Mouse (Mus musculus) B cell, adult (primary cell): Measurements from ENCODE around the gene Irf2bpl. TPM values are rescaled to one million over a fixed set of nuclear protein-coding genes. Genes with fewer than 3 reads are reported as not detected.

Experiments used
- total RNA-seq: library from RNA; stranded (reverse); gene quantifications from 4 replicates; pipeline ENCODE4 v1.2.4, GENCODE M21; 2023; ENCODE audit not compliant: inconsistent age

Gene Irf2bpl
- total RNA-seq: 47.0 to 50.7 TPM (median 49.3 TPM) in 4 replicates

DNA sequence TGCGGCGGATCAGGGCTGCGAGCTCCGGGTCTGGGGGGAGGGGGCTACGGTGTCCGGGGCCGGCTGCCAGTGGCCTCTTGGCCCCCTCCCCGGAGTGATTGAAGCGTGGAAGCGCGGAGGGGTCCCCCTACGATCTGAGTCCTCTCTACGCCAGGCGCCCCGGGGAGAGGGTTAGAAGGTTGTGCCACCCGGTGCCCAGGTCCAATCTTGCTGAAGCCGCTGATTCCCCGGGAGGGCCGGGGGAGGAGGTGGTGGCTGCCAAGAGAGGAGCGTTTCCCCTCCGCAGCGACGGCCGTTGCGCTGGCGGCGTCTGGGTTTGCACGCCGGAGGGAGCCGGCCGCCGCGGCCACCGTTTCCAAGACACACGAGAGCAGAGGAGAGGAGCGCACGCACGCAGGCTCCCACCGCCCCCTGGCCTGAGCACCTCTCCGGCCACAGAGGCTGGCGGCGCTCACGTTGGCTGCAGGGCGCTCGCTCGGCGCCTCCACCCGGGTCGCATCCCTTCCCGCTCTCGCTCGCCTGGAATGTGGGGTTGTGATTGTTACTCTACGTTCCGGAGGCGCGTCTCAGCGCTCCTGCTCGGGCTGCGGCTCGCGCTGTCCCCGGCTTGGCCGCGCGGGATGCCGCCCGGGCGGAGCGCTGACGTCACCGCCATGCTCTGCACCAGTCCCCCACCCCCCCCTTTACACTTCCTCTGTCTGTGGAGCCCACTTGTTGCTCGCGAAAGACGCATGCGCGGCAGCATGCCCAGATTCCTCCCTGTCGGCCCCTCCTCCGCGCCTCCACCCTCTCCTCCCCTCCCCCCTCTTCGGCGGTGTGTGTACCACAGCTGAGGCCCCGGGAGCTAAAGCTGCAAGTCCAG lies at the start of gene Irf2bpl:
TSS of gene Irf2bpl (minus strand) at position 602 of the 862 bp plus-strand sequence.

Other genes with a start within 250 kb of the Irf2bpl start
- not detected in 4 replicates for gene Vash1, start 206.1 kb downstream of the Irf2bpl start, total RNA-seq
- gene Angel1, start 158.3 kb downstream of the Irf2bpl start, total RNA-seq: 8.9 to 10.6 TPM (median 9.9 TPM) in 4 replicates
- gene Lrrc74a, start 150.4 kb downstream of the Irf2bpl start, total RNA-seq: not detected in 4 replicates
- gene Cipc, start 62.2 kb upstream of the Irf2bpl start, total RNA-seq: 51.6 to 60.1 TPM (median 56.2 TPM) in 4 replicates
- not detected in 4 replicates for gene Zdhhc22, start 105.6 kb upstream of the Irf2bpl start, total RNA-seq
- gene Tmem63c, start 136.5 kb upstream of the Irf2bpl start, total RNA-seq: not detected in 4 replicates
- 0.32 to 0.78 TPM (median 0.78 TPM) in 3 of 4 replicates, not detected in the other for gene Ngb, start 217.7 kb upstream of the Irf2bpl start, total RNA-seq